Mouse (Mus musculus) midbrain, embryonic 10.5 days (tissue): ENCODE results near the gene Fcrl5. TPM values are rescaled to one million over a fixed set of nuclear protein-coding genes. Genes with fewer than 3 reads are reported as not detected.

Experiments used
- DNase-seq: peaks from one replicate; pipeline ENCODE4 v3.0.0-alpha.2; 2017; ENCODE audit warnings: low spot score
- H3K27ac ChIP-seq: fragments of 300-500 bp; sonication (generic); replicated peaks from 2 replicates; pipeline ENCODE4 v1.5.1; 2016; ENCODE audit warnings: mild to moderate bottlenecking
- H3K27me3 ChIP-seq: fragments of 300-500 bp; sonication (generic); 2 replicates; pipeline ENCODE4 v1.6.1; 2016; ENCODE audit warnings: low read depth, mild to moderate bottlenecking; ENCODE audit not compliant: poor library complexity, severe bottlenecking
- H3K36me3 ChIP-seq: fragments of 300-500 bp; sonication (generic); 2 replicates; pipeline ENCODE4 v1.6.1; 2016; ENCODE audit warnings: mild to moderate bottlenecking, moderate library complexity
- H3K4me1 ChIP-seq: fragments of 300-500 bp; sonication (generic); 2 replicates; pipeline ENCODE4 v1.6.1; 2016
- H3K4me3 ChIP-seq: fragments of 300-500 bp; sonication (generic); 2 replicates; pipeline ENCODE4 v1.5.1; 2016; ENCODE audit warnings: mild to moderate bottlenecking, moderate library complexity
- H3K9me3 ChIP-seq: fragments of 300-500 bp; sonication (generic); replicated peaks from 2 replicates; pipeline ENCODE4 v1.6.1; 2016; ENCODE audit warnings: mild to moderate bottlenecking
- WGBS: fragments of 180-500 bp; shearing (Covaris S2); methylation state at CpG from one replicate; pipeline ENCODE4 v1.1.7; 2016; 5-methylcytosine and 5-hydroxymethylcytosine counted together
- polyA plus RNA-seq: library from polyadenylated mRNA; unstranded; fragments of >200 nt; fragmentation: Nextera tagmentation; extraction: Ambion mirVana; gene quantifications from 2 replicates; pipeline ENCODE4 v1.2.1, GENCODE M21; 2016

Fcrl5 gene
- polyA plus RNA-seq, 1 experiment from 2014 or later, result not detected

GRCm38 (mm10) chr3:87504330-87504729, 68.8 kb downstream of the Fcrl5 start:
- WGBS, result 40% methylated on average over 7 of the region's 7 CpGs
- Histone ChIP-seq H3K27ac (no peak overlapping the region), H3K27me3 (peaks cover 24% of the 10 kb centered on the region)

GRCm38 (mm10) chr3:87504749-87505425, 69.3 kb downstream of the Fcrl5 start:
- 70% methylated on average over 4 of the region's 4 CpGs for WGBS
- H3K4me3 ChIP-seq, result no peak overlapping the region
- no peaks in the 10 kb centered on the region for H3K36me3 ChIP-seq
- H3K27me3 ChIP-seq, result peaks cover 30% of the 10 kb centered on the region
- no peak overlapping the region for H3K27ac ChIP-seq
- no peak for DNase-seq
- H3K4me1 ChIP-seq, result peaks cover 30% of the 10 kb centered on the region
- no peaks in the 10 kb centered on the region for H3K9me3 ChIP-seq

More at GRCm38 (mm10) chr3:87504330-87504729, 68.8 kb downstream of the Fcrl5 start:
- Histone ChIP-seq H3K4me3 (no peak overlapping the region), H3K9me3 (no peaks in the 10 kb centered on the region), H3K4me1 (peaks cover 24% of the 10 kb centered on the region), H3K36me3 (no peaks in the 10 kb centered on the region)
- peak; percentile 51 for DNase-seq

- DNase-seq, result no peak
- H3K9me3 ChIP-seq, result no peaks in the 10 kb centered on the region
- no peak overlapping the region for H3K4me3 ChIP-seq
- 76% methylated on average over 12 of the region's 12 CpGs for WGBS
- H3K36me3 ChIP-seq, result no peaks in the 10 kb centered on the region
- H3K4me1 ChIP-seq, result peaks cover 24% of the 10 kb centered on the region
- H3K27me3 ChIP-seq, result peaks cover 38% of the 10 kb centered on the region
- H3K27ac ChIP-seq, result no peak overlapping the region
Observed at GRCm38 (mm10) chr3:87506456-87507416, 71.2 kb downstream of the Fcrl5 start.

GRCm38 (mm10) chr3:87508205-87508901, 72.8 kb downstream of the Fcrl5 start:
- peaks cover 30% of the 10 kb centered on the region for H3K4me1 ChIP-seq
- no peaks in the 10 kb centered on the region for H3K36me3 ChIP-seq
- 25% methylated on average over 17 of the region's 17 CpGs for WGBS
- H3K27me3 ChIP-seq, result peaks cover 31% of the 10 kb centered on the region
- peak overlapping the region; percentile 36 for H3K4me3 ChIP-seq
- H3K27ac ChIP-seq, result 0 out of 2 replicates have a peak overlapping the region, but pooled peaks have one; percentile 38
- DNase-seq, result peak; percentile 83
- H3K9me3 ChIP-seq, result no peaks in the 10 kb centered on the region

GRCm38 (mm10) chr3:87509061-87509460, 73.5 kb downstream of the Fcrl5 start:
- Histone ChIP-seq H3K27me3 (peaks cover 24% of the 10 kb centered on the region), H3K4me3 (no peak overlapping the region), H3K4me1 (peaks cover 30% of the 10 kb centered on the region), H3K9me3 (no peaks in the 10 kb centered on the region), H3K27ac (no peak overlapping the region), H3K36me3 (no peaks in the 10 kb centered on the region)
- WGBS, result 54% methylated on average over 4 of the region's 4 CpGs
- no peak for DNase-seq

- Histone ChIP-seq H3K27me3 (peaks cover 24% of the 10 kb centered on the region), H3K4me1 (peaks cover 30% of the 10 kb centered on the region), H3K27ac (no peak overlapping the region), H3K36me3 (no peaks in the 10 kb centered on the region), H3K9me3 (no peaks in the 10 kb centered on the region), H3K4me3 (no peak overlapping the region)
- DNase-seq, result no peak
- WGBS, result 86% methylated on average over 9 of the region's 9 CpGs
Observed at GRCm38 (mm10) chr3:87510832-87511231, 75.3 kb downstream of the Fcrl5 start.

- DNase-seq, result no peak
- WGBS, result 45% methylated on average over 16 of the region's 16 CpGs
- Histone ChIP-seq H3K27ac (peak overlapping the region; percentile 23; the same call in 1 of the 2 replicates), H3K4me3 (no peak overlapping the region), H3K36me3 (no peaks in the 10 kb centered on the region), H3K27me3 (peaks cover 24% of the 10 kb centered on the region), H3K9me3 (no peaks in the 10 kb centered on the region), H3K4me1 (peaks cover 30% of the 10 kb centered on the region)
Observed at GRCm38 (mm10) chr3:87511971-87512765, 76.6 kb downstream of the Fcrl5 start.

GRCm38 (mm10) chr3:87515567-87516081, 80.1 kb downstream of the Fcrl5 start:
- Histone ChIP-seq H3K27ac (no peak overlapping the region), H3K9me3 (no peaks in the 10 kb centered on the region), H3K4me1 (peaks cover 14% of the 10 kb centered on the region), H3K27me3 (0 out of 2 replicates have a peak, but pooled peaks cover 1% of the 10 kb centered on the region), H3K36me3 (no peaks in the 10 kb centered on the region), H3K4me3 (no peak overlapping the region)
- no peak for DNase-seq
- 68% methylated on average over 13 of the region's 13 CpGs for WGBS

- Histone ChIP-seq H3K4me1 (no peaks in the 10 kb centered on the region), H3K4me3 (no peak overlapping the region), H3K36me3 (no peaks in the 10 kb centered on the region), H3K27ac (no peak overlapping the region), H3K9me3 (no peaks in the 10 kb centered on the region), H3K27me3 (0 out of 2 replicates have a peak, but pooled peaks cover 2% of the 10 kb centered on the region)
- no peak for DNase-seq
Observed at GRCm38 (mm10) chr3:87518425-87518824, 82.9 kb downstream of the Fcrl5 start.

- Histone ChIP-seq H3K4me1 (peaks cover 8% of the 10 kb centered on the region), H3K36me3 (no peaks in the 10 kb centered on the region), H3K27me3 (0 out of 2 replicates have a peak, but pooled peaks cover 5% of the 10 kb centered on the region), H3K4me3 (no peak overlapping the region), H3K9me3 (no peaks in the 10 kb centered on the region), H3K27ac (no peak overlapping the region)
- WGBS, result 81% methylated on average over 4 of the region's 4 CpGs
- DNase-seq, result no peak
Observed at GRCm38 (mm10) chr3:87521126-87521525, 85.6 kb downstream of the Fcrl5 start.

- 60% methylated on average over 1 of the region's 1 CpGs for WGBS
- Histone ChIP-seq H3K4me1 (peaks cover 15% of the 10 kb centered on the region), H3K27me3 (0 out of 2 replicates have a peak, but pooled peaks cover 5% of the 10 kb centered on the region), H3K4me3 (no peak overlapping the region), H3K9me3 (no peaks in the 10 kb centered on the region), H3K36me3 (no peaks in the 10 kb centered on the region), H3K27ac (no peak overlapping the region)
- no peak for DNase-seq
Observed at GRCm38 (mm10) chr3:87521833-87522232, 86.3 kb downstream of the Fcrl5 start.
